Comparison of ENCODE assay signal across 14 mouse cellular contexts in the genomic region with DNA sequence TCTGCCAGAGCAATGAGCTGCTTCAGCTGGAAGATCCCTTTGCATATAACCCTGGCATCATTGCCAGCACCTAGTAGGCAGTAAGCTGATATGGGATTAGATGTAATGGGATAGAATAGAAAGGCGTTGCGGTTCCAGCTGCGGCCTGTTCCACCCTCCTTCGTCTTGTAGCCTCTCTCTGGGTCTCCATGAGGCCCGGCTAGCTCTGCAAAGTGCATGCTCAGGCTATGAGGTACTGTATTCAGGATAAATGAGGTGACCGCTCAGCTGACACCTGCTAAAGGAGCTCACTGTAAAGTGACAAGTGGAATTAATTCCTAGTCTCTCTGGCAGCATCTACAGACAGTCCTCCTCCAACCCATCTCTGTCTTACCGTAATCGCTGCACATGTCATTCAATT. TPM values are rescaled to one million over a fixed set of nuclear protein-coding genes. Genes with fewer than 3 reads are reported as not detected.
DNase-seq lines count a peak whose midpoint lies in the region; ATAC-seq and TF ChIP-seq lines count a peak whose summit lies in the region.
"Had no signal": no experiment of that assay in that cellular context is flagged by ENCODE, and none has a peak within 500 bp of the region (broad histone marks: within the 10 kb centered on the region; RNA-seq: fewer than 3 reads in every experiment).

No protein-coding gene starts in this region.

- no peaks in the 10 kb centered on the region for H3K36me3 ChIP-seq in neural tube, embryonic 13.5 days
- no peaks in the 10 kb centered on the region for H3K36me3 ChIP-seq in hindbrain, postnatal 0 days (ENCODE audit: insufficient read depth, low read length)
- H3K36me3 ChIP-seq: embryonic facial prominence, embryonic 13.5 days; kidney, embryonic 15.5 days; liver, embryonic 13.5 days had no signal

- peaks cover 25% of the 10 kb centered on the region for H3K4me1 ChIP-seq in neural tube, embryonic 13.5 days (replicated peaks)
- peaks cover 11% of the 10 kb centered on the region; the same call in 1 of the 2 replicates for H3K4me1 ChIP-seq in hindbrain, postnatal 0 days (ENCODE audit: insufficient read depth, low read length)
- H3K4me1 ChIP-seq: embryonic facial prominence, embryonic 13.5 days; kidney, embryonic 15.5 days; liver, embryonic 13.5 days had no signal

- TF ChIP-seq CTCF in hindbrain, postnatal 0 days (IDR thresholded peaks at IDR 0.05; ENCODE audit: low read depth): no peak

- no peak for ATAC-seq in neural tube, embryonic 13.5 days (ENCODE audit: low read depth)
- ATAC-seq in hindbrain, postnatal 0 days: no peak
- ATAC-seq: lung, postnatal 0 days had no signal

- peak overlapping the region; percentile 61; the same call in 1 of the 2 replicates for H3K27ac ChIP-seq in neural tube, embryonic 13.5 days (replicated peaks)
- peak overlapping the region; percentile 75 for H3K27ac ChIP-seq in hindbrain, postnatal 0 days
- H3K27ac ChIP-seq: embryonic facial prominence, embryonic 13.5 days; kidney, embryonic 15.5 days; liver, embryonic 13.5 days had no signal

- 78% methylated on average over 8 of the region's 8 CpGs for whole genome bisulfite sequencing in neural tube, embryonic 13.5 days
- WGBS in hindbrain, postnatal 0 days: 46% methylated on average over 8 of the region's 8 CpGs

- no peak overlapping the region for H3K9ac ChIP-seq in neural tube, embryonic 13.5 days
- H3K9ac ChIP-seq in hindbrain, postnatal 0 days (replicated peaks; ENCODE audit: low read length): no peak overlapping the region
- H3K9ac ChIP-seq: embryonic facial prominence, embryonic 13.5 days; kidney, embryonic 15.5 days; liver, embryonic 13.5 days had no signal

- no peaks in the 10 kb centered on the region for H3K9me3 ChIP-seq in neural tube, embryonic 13.5 days
- no peaks in the 10 kb centered on the region for H3K9me3 ChIP-seq in hindbrain, postnatal 0 days (ENCODE audit: low read length)
- H3K9me3 ChIP-seq: embryonic facial prominence, embryonic 13.5 days; kidney, embryonic 15.5 days; liver, embryonic 13.5 days had no signal

- no peak overlapping the region for H3K4me2 ChIP-seq in neural tube, embryonic 13.5 days
- H3K4me2 ChIP-seq in hindbrain, postnatal 0 days (ENCODE audit: low read depth, low read length): no peak overlapping the region
- H3K4me2 ChIP-seq: embryonic facial prominence, embryonic 13.5 days; kidney, embryonic 15.5 days; liver, embryonic 13.5 days had no signal

- DNase-seq in gastrocnemius, adult 18-20 months (ENCODE audit: low spot score): peak; percentile 32
- no peak for DNase-seq in gastrocnemius, postnatal 10 days
- DNase-seq in neural tube, embryonic 10.5 days (ENCODE audit: extremely low spot score, low spot score): no peak
- DNase-seq in hindbrain, postnatal 0 days (ENCODE audit: low spot score): no peak
- DNase-seq in thymus, postnatal 10 days (ENCODE audit: low spot score in 2 of 2): no peak
- DNase-seq in kidney, postnatal 10 days: no peak
- DNase-seq: heart, adult 18-20 months; liver, embryonic 13.5 days had no signal

- H3K27me3 ChIP-seq in neural tube, embryonic 13.5 days: no peaks in the 10 kb centered on the region
- H3K27me3 ChIP-seq in hindbrain, postnatal 0 days (ENCODE audit: insufficient read depth, low read length): no peaks in the 10 kb centered on the region
- H3K27me3 ChIP-seq: kidney, embryonic 15.5 days; liver, embryonic 13.5 days had no signal

- no peak overlapping the region for H3K4me3 ChIP-seq in neural tube, embryonic 13.5 days
- no peak overlapping the region for H3K4me3 ChIP-seq in hindbrain, postnatal 0 days (ENCODE audit: low read length)
- H3K4me3 ChIP-seq: embryonic facial prominence, embryonic 13.5 days; kidney, embryonic 15.5 days; liver, embryonic 13.5 days had no signal

RNA-seq across cellular contexts. Expression of gene Kcnc4, which starts 46.8 kb away (rescaled TPM):
- total RNA-seq in gastrocnemius, adult 18-20 months (2021): 10 to 100 TPM; 53.1 to 95.8 TPM
- total RNA-seq in gastrocnemius, postnatal 10 days (2021): 10 to 100 TPM; 53.2 to 59.6 TPM
- polyA plus RNA-seq in neural tube, embryonic 13.5 days (2015; fragmentation: Nextera tagmentation; extraction: Ambion mirVana): 1.8 TPM in 2 replicates
- 42.6 and 44.3 TPM in 2 replicates for total RNA-seq in hindbrain, postnatal 0 days (2014; rRNA removed)
- 13.3 and 16.6 TPM in 2 replicates for polyA plus RNA-seq in hindbrain, postnatal 0 days (2015; fragmentation: Nextera tagmentation; extraction: Ambion mirVana)
- total RNA-seq: megakaryocyte, adult 5-6 weeks had no signal
- polyA plus RNA-seq: C2C12; liver, embryonic 13.5 days had no signal
